Mouse (Mus musculus) heart, embryonic 16.5 days (tissue): Measurements from ENCODE around the gene Ptprg. TPM values are rescaled to one million over a fixed set of nuclear protein-coding genes. Genes with fewer than 3 reads are reported as not detected.
A peak's percentile ranks its signal among the peaks of the same experiment; 100 is the strongest.

Experiments used
- ATAC-seq: fragments of 200-750 bp; cut with Nextera tagmentation; replicated peaks from 2 replicates; pipeline ENCODE4 v1.8.0; 2017; ENCODE audit warnings: moderate number of reproducible peaks; ENCODE audit not compliant: insufficient read depth, low FRiP score; ENCODE audit errors: extremely low read depth
- H3K27ac ChIP-seq: fragments of 300-500 bp; sonication (generic); 2 replicates; pipeline ENCODE4 v1.5.1; 2014; ENCODE audit warnings: mild to moderate bottlenecking, low read length, control low read depth, moderate library complexity
- H3K27me3 ChIP-seq: fragments of 300-500 bp; sonication (generic); 2 replicates; pipeline ENCODE4 v1.6.1; 2014; ENCODE audit warnings: low read length, mixed read lengths; ENCODE audit not compliant: control insufficient read depth, insufficient read depth
- H3K36me3 ChIP-seq: fragments of 300-500 bp; sonication (generic); 2 replicates; pipeline ENCODE4 v1.6.1; 2014; ENCODE audit not compliant: control insufficient read depth, insufficient read depth
- H3K4me1 ChIP-seq: fragments of 300-500 bp; sonication (generic); 2 replicates; pipeline ENCODE4 v1.6.1; 2014; ENCODE audit warnings: low read length, mixed read lengths; ENCODE audit not compliant: control insufficient read depth, insufficient read depth
- H3K4me2 ChIP-seq: fragments of 300-500 bp; sonication (generic); 2 replicates; pipeline ENCODE4 v1.6.1; 2014; ENCODE audit warnings: low read depth, mild to moderate bottlenecking, control low read depth, low read length
- H3K4me3 ChIP-seq: fragments of 300-500 bp; sonication (generic); 2 replicates; pipeline ENCODE4 v1.5.1; 2014; ENCODE audit warnings: mild to moderate bottlenecking, control low read depth, low read length
- H3K9ac ChIP-seq: fragments of 300-500 bp; sonication (generic); 2 replicates; pipeline ENCODE4 v1.6.1; 2014; ENCODE audit warnings: low read length, control low read depth
- H3K9me3 ChIP-seq: fragments of 300-500 bp; sonication (generic); replicated peaks from 2 replicates; pipeline ENCODE4 v1.6.1; 2016; ENCODE audit warnings: low read length; ENCODE audit not compliant: control insufficient read depth
- WGBS: fragments of 180-500 bp; shearing (Covaris S2); extraction: QIAGEN DNeasy Blood & Tissue Kit; methylation state at CpG from one replicate; pipeline ENCODE4 v1.1.7; 2014; 5-methylcytosine and 5-hydroxymethylcytosine counted together
- polyA plus RNA-seq: library from polyadenylated mRNA; unstranded; fragments of >200 nt; fragmentation: Nextera tagmentation; extraction: Ambion mirVana; gene quantifications from 2 replicates; pipeline ENCODE4 v1.2.1, GENCODE M21; 2015

The Ptprg gene
- polyA plus RNA-seq, 1 experiment from 2014 or later: 13.4 TPM

DNA sequence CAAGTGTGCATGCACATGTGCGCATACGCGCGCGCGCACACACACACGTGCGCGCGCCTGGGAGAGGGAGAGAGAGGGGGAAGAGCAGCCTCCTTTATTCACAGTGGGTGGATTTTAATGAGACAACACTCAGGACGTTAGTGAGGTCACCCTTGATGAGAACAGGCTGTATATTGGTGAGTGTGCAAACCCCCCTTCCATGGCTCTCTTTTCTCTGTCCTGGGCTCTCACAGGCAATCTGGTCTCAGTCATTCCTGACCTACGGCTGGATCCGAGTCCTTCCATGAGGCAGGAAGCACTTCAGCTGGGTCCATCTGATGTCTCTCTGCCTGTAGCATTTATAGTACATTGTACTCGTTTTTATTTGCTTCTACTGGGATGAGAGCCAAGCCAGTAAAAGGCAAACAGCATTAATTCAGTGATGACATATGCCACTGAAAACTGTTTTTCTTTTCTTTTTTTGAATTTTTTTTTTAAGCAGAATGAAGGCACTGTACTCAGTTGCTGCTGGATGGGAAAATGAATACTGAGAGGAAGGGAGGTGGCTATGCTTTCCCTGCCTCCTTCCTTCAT lies 608.5 kb downstream of the Ptprg start:
- no peaks in the 10 kb centered on the region for H3K9me3 ChIP-seq
- ATAC-seq: no peak
- H3K27ac ChIP-seq: no peak overlapping the region
- WGBS: 79% methylated on average over 14 of the region's 14 CpGs
- H3K36me3 ChIP-seq: no peaks in the 10 kb centered on the region
- H3K4me3 ChIP-seq: no peak overlapping the region
- no peaks in the 10 kb centered on the region; the same call in 1 of the 2 replicates for H3K4me1 ChIP-seq
- no peak overlapping the region for H3K9ac ChIP-seq
- H3K4me2 ChIP-seq: no peak overlapping the region
- H3K27me3 ChIP-seq: no peaks in the 10 kb centered on the region

DNA sequence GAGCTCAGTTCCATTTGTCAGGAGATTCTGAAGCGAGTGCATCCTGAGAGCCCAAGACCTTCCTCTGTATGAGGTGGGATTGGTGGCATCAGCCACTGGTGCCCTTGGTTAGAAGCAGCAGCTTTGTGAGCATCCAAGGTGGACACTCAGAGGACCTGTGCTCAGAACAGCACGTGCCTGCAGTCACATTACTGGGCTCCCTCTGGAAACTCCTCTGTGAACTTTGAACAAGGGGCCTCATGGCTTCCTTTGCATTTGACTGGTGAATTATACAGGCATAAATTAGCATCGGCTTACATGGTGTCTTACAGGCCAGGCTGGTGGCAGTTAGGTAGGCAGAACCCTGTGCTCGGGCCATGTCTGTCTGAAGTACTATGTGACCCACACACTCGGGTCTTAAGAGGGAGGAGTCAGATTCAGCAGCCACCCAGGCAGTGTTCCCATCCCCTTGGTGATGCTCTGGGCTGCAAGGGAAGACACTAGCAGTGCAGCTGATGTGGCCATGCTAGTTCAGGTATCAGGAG lies 609.1 kb downstream of the Ptprg start:
- ATAC-seq: no peak
- no peaks in the 10 kb centered on the region for H3K9me3 ChIP-seq
- H3K36me3 ChIP-seq: no peaks in the 10 kb centered on the region
- no peak overlapping the region for H3K4me2 ChIP-seq
- no peak overlapping the region for H3K9ac ChIP-seq
- H3K4me1 ChIP-seq: no peaks in the 10 kb centered on the region; the same call in 1 of the 2 replicates
- H3K4me3 ChIP-seq: no peak overlapping the region
- no peak overlapping the region for H3K27ac ChIP-seq
- WGBS: 75% methylated on average over 5 of the region's 5 CpGs
- no peaks in the 10 kb centered on the region for H3K27me3 ChIP-seq

DNA sequence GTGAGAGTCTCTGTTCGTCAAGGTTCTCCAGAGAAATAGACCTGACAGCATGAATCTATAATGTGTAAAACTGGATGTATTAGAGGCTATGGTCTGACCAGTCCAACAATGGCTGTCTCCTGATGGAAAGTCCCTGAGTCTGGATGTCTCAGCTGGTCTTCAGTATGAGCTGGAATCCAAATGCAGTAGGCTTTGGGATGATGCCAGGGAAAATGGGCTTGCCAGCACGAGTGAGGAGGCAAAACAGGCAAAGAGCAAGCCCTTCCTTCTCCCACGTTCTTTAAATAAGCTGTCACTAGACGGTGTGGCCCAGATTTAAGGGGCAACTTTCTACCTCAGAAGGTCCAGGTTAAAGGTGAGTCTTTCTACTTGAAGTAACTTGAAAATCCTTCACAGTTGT lies 609.9 kb downstream of the Ptprg start:
- no peak overlapping the region for H3K9ac ChIP-seq
- WGBS: 54% methylated on average over 4 of the region's 4 CpGs
- H3K4me2 ChIP-seq: no peak overlapping the region
- no peaks in the 10 kb centered on the region for H3K9me3 ChIP-seq
- H3K36me3 ChIP-seq: no peaks in the 10 kb centered on the region
- H3K4me1 ChIP-seq: no peaks in the 10 kb centered on the region
- H3K4me3 ChIP-seq: no peak overlapping the region
- no peak for ATAC-seq
- H3K27me3 ChIP-seq: no peaks in the 10 kb centered on the region
- no peak overlapping the region for H3K27ac ChIP-seq

DNA sequence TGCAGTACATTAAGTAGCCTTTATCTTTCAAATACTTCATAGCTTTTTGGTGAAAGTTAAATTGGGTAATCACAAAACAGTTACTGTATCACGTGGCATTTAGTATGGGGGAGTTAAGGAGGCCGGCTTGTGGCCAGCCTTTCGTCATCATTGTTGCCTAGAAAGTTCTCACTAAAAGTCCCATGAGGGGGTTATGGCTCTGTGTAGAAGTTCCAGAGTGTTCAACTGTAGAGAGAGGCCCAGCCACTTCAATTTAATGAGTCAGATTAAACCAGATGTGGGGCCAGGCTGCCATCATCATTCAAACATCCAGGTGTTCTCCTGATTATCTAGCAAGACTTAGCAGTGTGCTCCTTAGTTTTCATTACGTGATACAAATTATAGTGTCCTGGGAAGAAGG lies 613.9 kb downstream of the Ptprg start:
- no peak overlapping the region for H3K4me3 ChIP-seq
- no peaks in the 10 kb centered on the region for H3K27me3 ChIP-seq
- H3K9me3 ChIP-seq: no peaks in the 10 kb centered on the region
- H3K9ac ChIP-seq: no peak overlapping the region
- 73% methylated on average over 4 of the region's 4 CpGs for WGBS
- ATAC-seq: no peak
- no peaks in the 10 kb centered on the region for H3K36me3 ChIP-seq
- H3K4me1 ChIP-seq: no peaks in the 10 kb centered on the region
- H3K27ac ChIP-seq: no peak overlapping the region
- H3K4me2 ChIP-seq: no peak overlapping the region

DNA sequence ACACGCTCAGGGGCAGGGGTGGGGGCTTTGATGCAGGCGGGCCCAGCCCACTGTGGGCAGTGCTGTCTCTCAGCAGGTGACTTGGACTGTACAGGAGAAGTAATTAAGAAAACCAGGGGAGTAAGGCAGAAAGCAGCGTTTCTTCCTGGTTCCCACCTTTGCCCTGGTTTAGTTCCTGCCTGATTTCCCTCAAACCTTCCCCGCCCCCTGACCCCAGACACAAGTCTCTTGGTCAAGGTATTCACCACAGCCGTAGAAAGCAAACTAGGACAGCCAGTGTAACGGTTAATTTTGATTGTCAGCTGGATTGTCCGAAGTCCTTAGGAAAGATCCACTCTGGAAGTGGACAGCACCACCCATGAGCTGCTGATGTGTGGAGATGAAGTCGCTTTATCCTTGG lies 614.3 kb downstream of the Ptprg start:
- no peaks in the 10 kb centered on the region for H3K9me3 ChIP-seq
- H3K27me3 ChIP-seq: no peaks in the 10 kb centered on the region
- no peak for ATAC-seq
- H3K4me3 ChIP-seq: no peak overlapping the region
- no peak overlapping the region for H3K27ac ChIP-seq
- H3K4me1 ChIP-seq: no peaks in the 10 kb centered on the region
- WGBS: 85% methylated on average over 8 of the region's 8 CpGs
- no peak overlapping the region for H3K4me2 ChIP-seq
- no peaks in the 10 kb centered on the region for H3K36me3 ChIP-seq
- no peak overlapping the region for H3K9ac ChIP-seq

DNA sequence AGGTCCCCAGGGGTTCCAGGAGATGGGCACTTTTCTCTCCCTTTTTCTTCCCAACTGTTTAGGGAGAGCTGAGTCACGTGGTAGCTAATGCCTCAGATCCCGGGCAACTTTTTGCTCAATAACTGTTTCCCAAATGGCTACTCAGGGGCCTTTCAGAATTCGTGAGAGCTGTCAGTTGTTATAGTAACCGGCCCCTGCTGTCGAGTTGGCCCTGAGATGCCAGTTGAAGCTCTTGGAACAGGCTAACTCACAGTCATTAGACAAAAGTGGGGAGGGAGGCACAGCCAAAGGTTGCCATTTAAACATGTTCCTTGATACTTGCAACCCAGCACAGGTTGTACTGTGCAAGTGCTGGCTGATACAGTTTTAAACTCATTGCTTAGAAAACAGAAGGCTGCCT lies 624.1 kb downstream of the Ptprg start:
- H3K9ac ChIP-seq: no peak overlapping the region
- ATAC-seq: no peak
- H3K4me3 ChIP-seq: no peak overlapping the region
- WGBS: 51% methylated on average over 5 of the region's 5 CpGs
- peaks cover 10% of the 10 kb centered on the region for H3K4me1 ChIP-seq
- H3K9me3 ChIP-seq: no peaks in the 10 kb centered on the region
- no peaks in the 10 kb centered on the region for H3K36me3 ChIP-seq
- H3K27ac ChIP-seq: no peak overlapping the region
- H3K4me2 ChIP-seq: no peak overlapping the region
- no peaks in the 10 kb centered on the region for H3K27me3 ChIP-seq

DNA sequence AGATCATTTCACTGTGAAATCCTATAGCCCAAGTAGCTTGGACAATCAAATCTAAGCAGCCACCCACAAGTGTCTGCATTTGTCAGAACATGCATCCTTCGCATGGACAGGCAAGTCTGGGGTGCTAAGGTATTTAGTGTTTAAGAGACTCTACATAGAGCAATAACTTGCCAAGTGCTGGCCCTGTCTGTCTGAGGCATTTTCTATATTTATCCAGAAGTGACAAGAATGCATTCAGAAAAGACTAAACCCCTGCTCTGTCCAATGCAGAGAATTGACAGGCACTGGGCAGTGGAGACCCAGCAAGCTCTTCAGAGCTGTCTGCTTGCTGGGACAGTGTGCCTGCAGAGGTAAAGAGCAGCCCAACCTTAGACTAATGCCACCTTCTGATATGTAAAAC lies 625.3 kb downstream of the Ptprg start:
- no peaks in the 10 kb centered on the region for H3K36me3 ChIP-seq
- 64% methylated on average over 1 of the region's 1 CpGs for WGBS
- no peaks in the 10 kb centered on the region for H3K27me3 ChIP-seq
- H3K9me3 ChIP-seq: no peaks in the 10 kb centered on the region
- H3K4me1 ChIP-seq: peaks cover 10% of the 10 kb centered on the region
- H3K27ac ChIP-seq: no peak overlapping the region
- no peak overlapping the region for H3K4me3 ChIP-seq
- no peak overlapping the region for H3K4me2 ChIP-seq
- peak; percentile 83 for ATAC-seq
- no peak overlapping the region for H3K9ac ChIP-seq

DNA sequence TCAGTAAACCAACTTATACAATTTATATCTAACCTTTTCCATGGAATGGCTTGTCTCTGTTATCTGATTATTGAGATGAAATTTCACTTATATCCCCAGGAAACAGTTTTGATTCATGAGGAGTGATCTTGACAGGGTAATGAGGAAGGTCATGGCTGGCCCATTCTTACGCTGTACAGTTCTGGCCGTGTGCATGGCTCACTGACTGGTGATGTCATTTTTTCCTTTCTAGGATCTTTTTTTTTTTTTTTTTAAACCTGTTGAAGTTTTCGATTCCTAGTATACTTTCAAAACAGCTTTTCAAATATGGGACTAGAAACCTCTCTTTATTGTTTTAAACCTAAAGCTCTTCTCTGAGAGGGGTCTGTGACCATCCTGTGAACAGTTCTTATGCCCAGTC lies 626.8 kb downstream of the Ptprg start:
- no peaks in the 10 kb centered on the region for H3K9me3 ChIP-seq
- whole genome bisulfite sequencing: 40% methylated on average over 3 of the region's 3 CpGs
- H3K27me3 ChIP-seq: no peaks in the 10 kb centered on the region
- H3K9ac ChIP-seq: no peak overlapping the region
- H3K4me1 ChIP-seq: peaks cover 12% of the 10 kb centered on the region
- no peak overlapping the region for H3K27ac ChIP-seq
- no peak overlapping the region for H3K4me2 ChIP-seq
- no peak for ATAC-seq
- no peaks in the 10 kb centered on the region for H3K36me3 ChIP-seq
- H3K4me3 ChIP-seq: no peak overlapping the region

DNA sequence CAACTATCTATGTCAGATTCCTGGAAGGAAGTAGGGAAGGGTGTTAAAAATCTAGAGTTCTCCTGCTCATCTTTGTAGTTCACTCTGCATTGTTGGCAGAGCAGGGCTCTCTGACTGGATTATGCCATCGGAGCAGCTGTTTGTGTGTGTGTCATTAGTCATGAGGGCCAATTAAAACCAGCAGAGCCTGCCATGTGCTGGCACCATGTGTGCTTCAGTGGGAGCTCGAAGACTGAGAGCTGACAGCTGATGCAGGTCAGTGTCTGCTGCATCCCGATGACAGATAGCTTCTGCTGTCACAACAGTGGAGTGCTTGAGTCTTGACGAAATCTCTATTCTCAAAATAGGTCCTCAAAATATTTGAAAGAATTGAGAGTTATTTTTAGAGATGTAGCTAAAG lies 631.7 kb downstream of the Ptprg start:
- H3K4me3 ChIP-seq: no peak overlapping the region
- 0 out of 2 replicates have a peak, but pooled peaks cover 2% of the 10 kb centered on the region for H3K4me1 ChIP-seq
- 46% methylated on average over 4 of the region's 4 CpGs for WGBS
- ATAC-seq: no peak
- H3K27ac ChIP-seq: no peak overlapping the region
- no peaks in the 10 kb centered on the region; the same call in 1 of the 2 replicates for H3K27me3 ChIP-seq
- H3K36me3 ChIP-seq: no peaks in the 10 kb centered on the region
- H3K4me2 ChIP-seq: no peak overlapping the region
- H3K9ac ChIP-seq: no peak overlapping the region
- no peaks in the 10 kb centered on the region for H3K9me3 ChIP-seq
